Mouse (Mus musculus): ENCODE data around the gene Haghl.
"Not testable (repeated sequence)": the region's sequence is repeated elsewhere in the genome, so short reads cannot be mapped to it uniquely, and the experiment has no call there.

Gene Haghl

DNA sequence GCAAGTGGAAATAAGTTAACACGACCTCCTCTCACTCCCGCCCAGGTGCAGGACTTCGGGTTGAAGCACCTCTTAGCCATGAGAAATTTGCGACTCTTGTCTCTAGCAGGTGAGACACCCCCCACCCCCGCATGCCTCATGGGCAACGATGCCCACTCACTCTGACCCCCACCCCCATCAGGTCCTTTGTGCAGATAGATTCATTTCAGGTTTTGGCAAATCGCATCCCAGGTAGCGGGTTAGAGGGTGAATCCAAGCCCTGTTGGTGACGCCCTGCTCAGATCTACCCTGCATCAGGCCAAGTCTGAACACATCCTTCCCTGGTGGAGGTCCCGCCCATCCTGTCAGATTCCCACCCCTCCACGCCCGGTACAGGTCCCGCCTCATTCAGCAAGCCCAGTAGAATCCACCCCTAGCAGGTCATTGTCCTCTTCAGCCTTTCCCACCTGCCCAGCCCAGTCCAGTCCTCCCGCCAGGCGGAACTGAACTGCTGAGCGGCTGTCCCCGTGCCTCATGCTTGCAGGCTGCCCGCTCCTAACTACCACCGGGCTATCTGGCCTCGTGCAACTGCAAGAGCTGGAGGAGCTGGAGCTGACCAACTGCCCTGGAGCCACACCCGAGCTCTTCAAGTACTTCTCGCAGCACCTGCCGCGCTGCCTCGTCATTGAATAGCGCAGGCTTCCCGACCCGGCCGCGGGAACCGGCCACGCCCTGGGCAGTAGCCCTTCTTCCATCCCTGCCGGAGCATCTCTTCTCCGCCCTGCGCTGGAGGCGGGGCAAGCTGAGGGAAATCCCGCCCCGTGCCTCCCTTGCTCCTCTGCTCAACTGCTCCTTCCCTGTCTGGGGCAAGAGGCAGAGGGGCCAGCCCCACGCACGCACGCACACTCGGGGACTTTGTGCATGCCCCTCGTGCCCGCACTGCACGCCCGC is 33.6 kb upstream of the Haghl start:
- DNase-seq (ENCODE audit: low spot score in 2 of 2) = no peak

DNA sequence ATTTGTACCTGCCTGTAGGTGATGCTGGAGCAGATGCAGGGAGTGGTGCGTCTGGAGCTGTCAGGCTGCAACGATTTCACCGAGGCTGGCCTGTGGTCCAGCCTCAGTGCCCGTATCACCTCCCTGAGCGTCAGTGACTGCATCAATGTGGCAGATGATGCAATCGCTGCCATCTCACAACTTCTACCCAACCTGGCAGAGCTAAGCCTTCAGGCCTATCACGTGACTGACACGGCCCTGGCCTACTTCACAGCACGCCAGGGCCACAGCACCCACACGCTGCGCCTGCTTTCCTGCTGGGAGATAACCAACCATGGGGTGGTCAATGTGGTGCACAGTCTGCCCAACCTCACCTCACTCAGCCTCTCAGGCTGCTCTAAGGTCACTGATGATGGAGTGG is 32.2 kb upstream of the Haghl start:
- no peak for DNase-seq (ENCODE audit: low spot score in 2 of 2)

DNA sequence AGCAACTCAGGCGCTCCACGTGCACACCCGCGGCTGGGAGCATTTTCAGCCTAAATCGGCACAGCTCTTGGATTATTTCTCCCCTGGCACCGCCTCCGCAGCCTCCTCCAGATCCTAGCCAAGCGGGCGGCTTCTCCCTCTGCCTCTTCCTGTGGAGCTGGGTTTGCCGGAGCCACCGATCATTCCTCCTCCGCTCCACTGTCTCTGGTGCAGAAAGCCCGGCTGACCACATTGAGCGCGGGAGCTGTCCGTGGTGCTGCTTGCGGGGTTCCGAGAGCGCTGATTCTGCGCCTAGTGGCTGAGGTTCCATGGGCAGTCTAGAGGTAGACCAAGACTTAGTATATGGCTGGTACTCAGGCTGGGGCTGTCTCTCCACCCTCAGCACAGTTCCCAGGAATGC is 28.0 kb upstream of the Haghl start:
- DNase-seq (ENCODE audit: low spot score in 2 of 2) = peak; percentile 61 to 77

DNA sequence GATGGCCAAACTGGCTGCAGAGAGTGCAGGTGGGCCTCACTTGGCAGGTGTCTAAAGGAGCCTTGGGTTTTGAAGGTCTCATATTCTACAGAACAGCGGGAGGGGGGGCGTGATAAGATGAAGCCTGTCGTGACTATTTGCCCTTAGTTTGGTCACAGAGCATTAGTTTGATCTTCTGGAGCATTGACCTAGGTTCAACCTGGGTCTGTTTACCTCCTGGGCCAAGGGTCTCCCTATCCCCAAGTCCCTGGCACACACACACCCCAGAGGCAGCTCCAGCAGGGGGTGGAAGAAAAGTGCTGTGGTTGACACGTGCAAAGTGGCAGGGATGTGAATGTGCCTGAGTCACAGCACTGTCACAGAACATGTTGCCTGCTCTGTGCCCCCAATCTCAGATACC is 25.4 kb upstream of the Haghl start:
- no peak for DNase-seq (ENCODE audit: low spot score in 2 of 2)

DNA sequence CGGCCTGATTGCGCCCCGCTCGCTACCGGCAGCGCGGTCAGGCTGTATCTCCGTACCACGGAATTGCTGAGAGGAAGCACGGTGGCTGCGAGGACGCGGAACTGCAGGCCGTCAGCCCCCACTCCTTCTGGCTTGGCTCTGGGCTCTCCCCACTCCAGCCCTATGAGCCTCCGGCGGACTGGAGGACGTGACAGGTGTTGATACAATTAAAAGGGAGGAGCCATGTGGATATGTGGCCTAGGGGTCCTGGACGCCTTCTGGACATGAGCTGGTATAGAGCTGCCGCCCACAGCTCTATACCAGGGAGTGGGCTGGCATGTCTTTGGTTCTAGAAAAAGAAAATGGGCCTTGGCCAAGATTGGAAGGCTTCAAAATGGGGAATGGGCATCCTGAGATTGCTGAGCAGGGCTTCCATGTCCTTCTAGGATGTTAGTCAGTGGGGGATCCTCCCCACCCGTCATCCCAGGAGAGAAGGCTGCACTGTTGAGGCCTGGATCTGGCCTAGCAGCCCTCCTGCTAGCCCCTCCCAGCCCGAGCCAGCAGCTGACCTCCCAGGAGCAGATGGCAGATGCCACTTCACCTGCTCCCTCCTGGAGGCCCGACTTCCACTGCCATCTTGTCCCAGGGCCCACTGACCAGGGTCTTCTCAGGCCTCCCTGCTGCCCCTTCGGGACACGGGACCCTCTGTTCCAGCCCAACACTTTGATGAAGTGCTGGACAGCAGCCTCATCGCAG is 24.3 kb upstream of the Haghl start:
- DNase-seq (ENCODE audit: low spot score in 2 of 2) = no peak

DNA sequence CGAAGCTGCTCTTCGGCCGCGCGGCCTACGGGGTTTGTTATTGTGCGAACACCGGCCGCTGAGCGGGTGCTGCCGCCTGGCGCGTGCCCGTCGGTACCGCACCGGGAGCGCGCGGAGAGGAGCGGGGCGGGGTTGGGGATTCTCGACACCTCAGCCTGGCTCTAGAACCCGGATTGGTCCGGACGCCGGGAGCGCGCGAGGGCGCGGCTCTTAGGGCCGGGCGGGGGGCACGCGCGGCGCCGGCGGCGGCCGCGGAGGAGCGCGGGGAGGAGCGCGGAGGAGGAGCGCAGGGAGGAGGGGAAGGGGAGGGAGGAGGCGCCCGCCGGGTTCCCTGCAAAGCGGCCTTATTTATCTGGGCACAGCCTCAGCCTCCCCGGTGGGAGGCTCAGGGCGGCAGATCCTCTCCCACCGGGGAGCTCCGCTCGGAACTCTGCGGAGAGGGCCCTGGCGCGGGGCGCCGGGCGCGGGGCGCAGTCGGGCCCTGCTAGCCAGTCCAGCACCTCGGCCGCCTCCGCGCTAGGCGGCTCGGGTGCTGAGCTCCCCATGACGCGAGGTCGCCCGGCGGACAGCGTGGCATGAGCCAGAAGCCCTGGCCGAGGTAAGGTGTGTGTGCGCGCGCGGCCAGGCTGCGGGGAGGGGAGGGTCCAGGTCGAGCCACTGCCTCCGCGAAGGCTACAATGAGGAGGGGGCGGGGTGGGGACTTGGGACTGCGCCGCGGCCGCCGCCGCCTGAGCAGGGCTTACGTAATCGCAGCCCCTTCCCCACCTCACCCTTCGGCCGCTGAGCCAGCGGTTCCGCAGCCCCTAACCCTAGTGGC is 23.5 kb upstream of the Haghl start, which contains the start of gene Fbxl16:
Gene Fbxl16 (plus strand): TSS at position 297 of the 817 bp plus-strand sequence.
- DNase-seq (ENCODE audit: low spot score in 2 of 2) = no peak

DNA sequence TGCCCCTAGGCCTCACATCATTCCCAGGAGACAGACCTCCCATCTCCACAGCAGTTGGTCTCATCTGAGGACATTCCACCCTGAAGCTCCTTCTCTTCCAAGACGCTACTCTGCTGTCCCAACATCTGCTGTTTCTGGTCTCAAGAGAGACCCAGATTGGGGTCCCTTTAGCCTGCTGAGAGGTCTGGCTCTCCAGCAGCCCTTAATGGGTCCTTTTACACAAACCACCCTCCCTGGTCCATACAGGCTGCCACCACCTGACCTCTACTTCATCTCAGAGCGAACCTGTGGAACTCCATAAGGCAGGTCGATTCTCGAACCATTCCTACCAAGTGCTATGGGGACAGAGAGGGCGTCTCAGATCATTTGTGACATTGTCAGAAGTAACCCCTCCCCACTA is 22.6 kb upstream of the Haghl start:
- no peak for DNase-seq (ENCODE audit: low spot score in 2 of 2)

DNA sequence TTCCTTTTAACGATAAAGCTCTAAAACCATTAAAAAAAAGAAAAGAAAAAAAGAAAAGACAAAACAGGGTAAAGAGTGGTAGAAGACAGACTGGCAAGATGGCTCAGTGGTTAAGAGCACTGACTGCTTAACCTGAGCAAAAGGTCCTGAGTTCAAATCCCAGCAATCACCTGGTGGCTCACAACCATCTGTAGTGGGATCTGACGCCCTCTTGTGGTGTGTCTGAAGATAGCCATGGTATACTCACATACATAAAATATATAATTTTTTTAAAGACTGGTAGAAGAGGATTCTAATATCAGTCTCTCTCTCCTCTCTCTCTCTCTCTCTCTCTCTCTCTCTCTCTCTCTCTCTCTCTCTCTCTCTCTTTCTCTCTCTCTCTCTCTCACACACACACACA is 22.0 kb upstream of the Haghl start:
- not testable (repeated sequence) for DNase-seq (ENCODE audit: low spot score in 2 of 2)

DNA sequence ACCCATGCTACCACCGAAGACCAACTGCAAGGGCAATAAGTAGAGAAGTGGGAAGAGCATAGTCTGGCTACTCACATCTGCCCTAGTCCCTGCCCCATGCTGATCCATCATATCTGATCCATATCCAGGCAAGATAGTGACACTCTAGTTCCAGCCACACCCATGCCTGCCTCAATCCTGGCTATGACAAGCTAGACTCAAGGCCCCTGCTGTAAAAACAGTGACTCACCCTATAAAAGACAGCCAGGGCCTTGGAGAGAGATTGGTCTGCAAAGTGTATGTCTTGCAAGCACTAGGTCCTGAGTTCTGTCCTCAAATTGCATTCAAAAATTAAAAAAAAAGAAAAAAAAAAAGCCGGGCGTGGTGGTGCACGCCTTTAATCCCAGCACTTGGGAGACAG is 21.0 kb upstream of the Haghl start:
- DNase-seq (ENCODE audit: low spot score in 2 of 2) = no peak

DNA sequence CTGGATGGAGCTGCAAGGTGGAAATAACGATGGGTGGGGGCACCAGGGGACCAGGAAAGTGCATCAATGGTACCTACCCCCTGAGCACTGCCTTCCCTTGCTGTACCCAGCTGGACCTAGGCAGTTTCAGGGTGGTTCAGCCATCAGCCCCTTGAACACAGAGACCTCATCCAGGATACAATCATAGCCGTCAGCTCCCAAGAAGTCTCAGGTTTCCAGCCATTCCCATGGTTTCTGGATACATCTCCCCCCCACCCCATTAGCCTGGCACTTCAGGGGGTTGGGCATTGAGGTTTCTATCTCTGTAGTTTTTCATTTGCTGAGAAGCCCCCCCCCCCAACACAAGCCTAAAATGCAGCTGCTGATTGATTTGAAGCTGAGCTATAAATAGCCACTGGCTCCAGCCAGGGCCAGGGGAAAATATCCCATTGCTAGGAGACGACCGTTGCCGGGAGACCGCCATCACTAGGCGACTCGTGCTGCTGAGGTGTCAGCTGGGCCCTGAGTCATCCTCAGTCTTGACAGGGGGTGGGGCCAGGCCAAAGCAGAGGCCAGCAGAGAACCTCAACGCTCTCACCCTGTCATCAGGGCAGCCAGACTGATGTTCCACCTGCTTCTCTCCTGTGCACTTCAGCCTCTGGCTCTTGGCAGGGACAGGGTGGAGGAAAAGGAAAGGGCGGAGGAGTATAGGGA is 17.5 kb upstream of the Haghl start:
- no peak for DNase-seq (ENCODE audit: low spot score in 2 of 2)

DNA sequence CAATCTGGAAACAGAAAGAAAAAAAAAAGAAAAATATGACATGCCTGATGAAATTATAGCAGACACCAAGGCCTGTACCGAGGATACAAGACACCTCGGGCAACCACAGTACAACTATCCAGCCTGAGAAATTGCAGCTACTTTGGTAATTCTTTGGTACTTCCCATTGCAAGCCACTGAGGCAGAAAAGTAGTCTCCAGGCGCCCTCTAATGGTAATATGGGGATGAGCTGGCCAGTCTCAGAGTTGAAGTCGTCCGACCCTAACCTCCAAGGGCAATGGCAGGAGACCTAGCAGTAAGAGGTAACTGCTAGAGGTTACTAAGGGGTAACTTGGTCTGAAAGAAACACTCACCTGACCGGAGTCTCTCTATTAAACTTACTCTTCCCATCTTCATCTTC is 15.6 kb upstream of the Haghl start:
- peak; percentile 40 to 60 for DNase-seq (ENCODE audit: low spot score in 2 of 2)

DNA sequence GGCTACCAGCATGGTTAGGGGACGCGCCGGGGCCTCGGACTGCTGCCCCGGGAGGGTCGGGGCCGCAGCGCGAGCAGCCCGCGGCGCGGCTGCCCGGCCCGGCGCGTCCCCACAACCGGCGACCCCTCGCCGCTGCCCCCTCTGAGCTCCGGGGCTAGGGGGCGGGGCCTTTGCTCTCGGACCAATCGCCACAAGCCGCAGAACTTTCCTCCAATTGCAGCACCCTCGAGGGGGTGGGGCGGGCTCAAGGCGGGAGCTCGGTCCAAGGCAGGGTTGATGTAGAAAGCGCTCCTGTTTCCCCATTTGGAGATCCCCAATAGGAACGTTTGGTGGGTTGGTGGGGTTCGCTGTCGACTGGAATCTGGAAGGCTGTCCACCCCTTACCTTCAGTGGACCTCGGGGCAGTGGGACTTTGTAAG is 11.5 kb upstream of the Haghl start, which contains the start of gene Metrn:
Gene Metrn (minus strand): TSS at position 186 of the 419 bp plus-strand sequence.
- DNase-seq (ENCODE audit: low spot score in 2 of 2) = peak; percentile 75 to 83

DNA sequence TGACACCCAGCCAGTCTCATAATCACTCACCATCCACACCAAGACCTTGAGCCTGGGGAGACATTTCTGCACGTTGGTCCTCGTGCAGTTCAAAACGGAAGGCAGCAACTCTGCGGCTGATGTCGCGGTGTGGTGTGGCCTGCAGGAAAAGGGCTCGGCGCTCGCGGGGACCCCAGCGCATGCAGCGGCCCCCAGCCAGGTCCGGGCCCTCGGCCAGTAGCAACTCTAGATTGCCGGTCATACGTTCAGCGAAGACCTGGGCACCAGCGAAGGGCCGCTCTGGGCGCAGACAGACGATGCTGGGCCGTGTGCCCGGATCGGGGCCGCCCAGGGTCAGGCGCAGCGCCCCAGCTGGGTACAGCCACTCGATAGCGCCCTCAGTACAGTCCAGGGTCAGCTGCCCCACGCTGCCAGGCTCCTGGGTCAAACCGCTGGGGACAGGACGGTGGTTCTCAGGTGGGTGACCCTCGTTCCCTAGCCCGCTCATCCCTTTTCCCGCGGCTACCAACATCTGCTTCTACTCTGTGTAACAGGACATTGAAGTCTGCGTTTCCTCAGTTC is 10.8 kb upstream of the Haghl start:
- DNase-seq (ENCODE audit: low spot score in 2 of 2) = no peak

DNA sequence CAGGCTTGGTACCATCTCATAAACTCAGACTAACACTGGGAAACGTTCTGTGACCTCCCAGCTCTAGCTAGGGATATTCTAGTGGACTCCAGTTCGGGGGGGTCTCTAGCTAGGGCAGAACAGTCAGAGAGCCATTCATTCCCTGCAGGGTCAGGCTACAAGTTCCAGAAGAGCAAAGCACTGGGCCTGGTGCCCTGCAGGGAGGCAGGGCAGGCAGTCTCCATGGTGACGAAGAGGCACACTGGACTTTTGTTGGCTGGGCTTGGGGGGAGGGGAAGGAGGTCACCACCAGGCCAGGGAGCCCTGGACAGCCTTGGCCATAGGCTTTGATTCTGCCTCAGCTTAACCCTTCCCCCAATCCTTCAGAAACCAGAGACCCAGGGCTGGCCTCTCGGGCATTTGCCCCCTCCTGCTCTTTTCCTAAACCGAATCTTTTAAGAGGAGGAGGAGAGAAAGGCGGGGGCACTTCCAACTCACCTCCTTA is 10.2 kb upstream of the Haghl start, which contains the start of gene AC134908.4:
Gene AC134908.4 (minus strand): TSS at position 51 of the 484 bp plus-strand sequence.
- DNase-seq (ENCODE audit: low spot score in 2 of 2) = no peak

DNA sequence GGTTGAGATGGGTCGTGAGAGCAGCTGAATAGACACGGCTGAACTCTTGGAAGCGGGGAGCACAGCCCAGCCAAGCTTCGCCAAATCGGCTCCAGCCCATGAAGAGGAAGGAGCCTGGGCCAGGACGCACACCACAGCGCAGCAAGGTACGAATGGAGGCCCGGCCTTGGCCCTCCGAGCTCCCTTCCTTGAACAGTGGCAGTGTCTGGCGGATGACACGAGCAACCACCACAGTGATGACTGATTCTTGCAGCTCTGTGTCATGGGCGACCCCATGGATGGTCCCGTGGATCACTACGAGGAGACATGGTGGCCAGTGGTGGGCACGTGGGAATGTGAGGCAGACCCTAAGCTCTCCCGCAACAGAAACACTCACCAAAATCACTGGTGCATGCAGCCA is 9.5 kb upstream of the Haghl start:
- no peak for DNase-seq (ENCODE audit: low spot score in 2 of 2)

DNA sequence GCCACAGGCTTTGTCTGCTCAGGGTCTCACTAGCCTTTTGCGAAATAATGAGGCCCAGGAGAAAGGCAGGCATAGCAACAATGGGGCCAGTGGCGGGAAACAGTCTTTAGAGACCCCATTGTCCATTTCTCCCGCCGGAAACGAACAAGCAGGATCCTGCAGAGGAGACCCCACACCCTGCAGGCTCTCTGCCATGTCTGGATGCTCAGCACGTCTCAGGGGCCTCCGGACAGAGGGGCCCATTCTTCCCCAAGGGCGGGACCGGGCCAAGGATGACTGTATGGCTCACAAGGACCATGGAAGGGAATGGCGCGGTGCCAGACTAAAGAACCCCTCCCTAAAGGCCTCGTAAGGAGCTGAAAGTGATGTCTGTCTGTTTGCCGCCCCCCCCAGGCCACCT is 8.7 kb upstream of the Haghl start:
- DNase-seq (ENCODE audit: low spot score in 2 of 2) = no peak

DNA sequence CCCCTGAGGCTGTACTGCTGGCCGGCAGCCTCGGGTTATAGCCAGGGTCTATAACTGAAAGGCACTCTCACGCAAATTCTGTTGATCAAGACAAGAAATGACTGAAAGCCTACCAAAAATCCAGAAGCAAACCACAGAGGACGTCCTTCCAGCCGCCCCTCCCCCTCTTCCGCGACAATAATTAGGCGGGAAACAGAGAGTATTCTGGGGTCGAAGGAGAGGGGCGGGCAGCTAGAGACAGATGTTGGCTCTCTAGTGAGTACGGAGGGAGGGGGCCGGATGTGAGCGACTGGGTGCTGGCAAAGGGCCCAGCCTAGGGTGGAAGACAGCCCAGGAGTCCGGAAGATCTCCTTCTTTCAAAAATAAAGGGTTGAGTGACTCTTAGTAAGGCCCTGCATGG is 7.1 kb upstream of the Haghl start, which contains the start of gene Fam173a:
Gene Fam173a (minus strand): TSS at position 287 of the 400 bp plus-strand sequence.
- DNase-seq (ENCODE audit: low spot score in 2 of 2) = peak; percentile 51 to 64

DNA sequence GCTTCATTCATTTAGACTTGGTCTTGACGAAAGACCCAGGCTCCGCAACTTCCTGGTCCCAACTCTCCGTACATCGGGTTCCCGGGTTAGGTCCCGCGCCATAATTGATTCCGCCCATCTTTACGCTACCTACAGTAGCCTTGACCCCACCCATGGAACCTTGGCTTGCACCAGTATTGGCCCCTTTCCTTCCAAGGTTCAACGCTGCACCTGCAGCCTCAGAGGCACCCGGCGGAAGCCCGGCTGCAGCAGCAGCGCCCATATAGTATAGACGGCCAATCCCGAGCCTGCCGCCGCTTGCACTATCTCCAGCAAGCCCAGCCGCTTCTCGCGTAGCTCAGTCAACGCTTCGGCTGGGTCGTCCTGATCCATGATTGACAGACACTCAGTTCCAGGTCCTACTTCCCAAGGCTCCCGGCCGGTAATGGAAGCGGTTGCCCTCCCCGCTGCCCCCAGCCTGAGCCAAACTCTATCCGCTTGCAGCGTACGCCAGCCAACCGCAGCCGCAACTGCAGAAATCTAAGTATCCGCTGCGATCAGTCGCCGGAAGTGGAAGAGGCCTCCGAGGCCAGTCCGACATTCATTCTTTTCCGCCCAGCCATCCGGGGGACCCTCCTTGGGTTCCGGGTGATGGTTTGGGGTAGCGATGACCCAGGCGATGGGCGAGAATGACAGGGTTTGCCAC is 6.5 kb upstream of the Haghl start:
- DNase-seq (ENCODE audit: low spot score in 2 of 2) = peak; percentile 80 to 86

DNA sequence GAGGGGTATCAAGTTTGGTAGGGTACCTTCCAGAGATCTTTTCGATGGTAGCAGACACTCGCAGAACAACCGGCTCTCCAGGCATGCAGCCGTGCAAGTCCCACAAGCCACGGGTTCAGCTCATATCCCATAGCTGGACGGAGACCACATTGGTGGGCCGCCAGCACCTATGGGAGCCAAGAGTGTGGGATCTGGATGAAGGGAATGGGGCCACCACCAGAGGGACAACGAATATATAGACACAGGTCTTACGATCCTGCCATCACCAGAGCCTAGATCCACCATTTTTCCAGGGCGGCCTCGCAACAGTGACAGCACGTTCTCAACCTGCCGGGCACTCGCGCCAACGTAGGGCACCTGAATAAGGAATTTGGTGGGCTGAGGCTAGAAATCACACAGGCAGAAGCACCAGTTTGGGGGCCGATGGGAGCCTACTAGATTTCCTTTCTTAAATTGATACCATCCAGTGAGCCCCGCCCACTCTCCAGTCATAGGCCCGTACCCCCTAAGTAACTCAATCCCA is 5.9 kb upstream of the Haghl start:
- DNase-seq (ENCODE audit: low spot score in 2 of 2) = no peak
